Mouse (Mus musculus): ENCODE measurements at regions not wholly inside any gene's neighbourhood (a gene's known extent, or its start where the extent isn't known, plus 50 kb on each side); places are given as distances from the start of the nearest gene placed in this dataset.

DNA sequence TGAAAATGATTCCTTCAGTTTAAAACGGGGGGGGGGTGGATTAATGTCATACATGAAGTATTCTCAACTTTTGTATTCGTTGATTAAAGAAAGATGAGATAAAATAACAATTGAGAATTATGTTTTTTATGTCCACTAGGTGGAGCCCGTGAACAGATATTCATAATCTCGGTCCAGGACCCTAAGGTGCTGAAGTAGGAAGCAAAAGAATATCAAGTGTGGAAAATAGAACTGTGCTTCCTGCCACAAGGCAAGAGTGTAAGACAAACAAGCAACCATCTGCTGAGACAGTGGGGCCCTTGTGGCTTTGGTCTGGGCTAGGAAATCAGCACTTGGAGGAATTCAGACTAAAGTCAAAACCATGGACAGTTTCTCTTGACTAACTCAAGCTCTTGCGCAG is 50.9 kb upstream of the Kap start:
- no peaks in the 10 kb centered on the region for H3K9me3 ChIP-seq (ENCODE audit: control insufficient read depth, low read length)
- no peak overlapping the region for H3K4me3 ChIP-seq (ENCODE audit: low read depth, low read length)
- H3K4me1 ChIP-seq (replicated peaks; ENCODE audit: control insufficient read depth, insufficient read depth, low read length), result no peaks in the 10 kb centered on the region
- no peaks in the 10 kb centered on the region for H3K27me3 ChIP-seq (replicated peaks; ENCODE audit: control insufficient read depth, insufficient read depth, low read length)
- H3K27ac ChIP-seq (ENCODE audit: low read depth, low read length), result no peak overlapping the region
- DNase-seq (ENCODE audit: low spot score) (no peak), ATAC-seq (replicated peaks; ENCODE audit: low FRiP score) (no peak)
- no peak overlapping the region for H3K9ac ChIP-seq (ENCODE audit: low read depth, low read length)
- WGBS, result 30% methylated on average over 5 of the region's 5 CpGs
- H3K36me3 ChIP-seq (ENCODE audit: control insufficient read depth, insufficient read depth, low read length), result no peaks in the 10 kb centered on the region
- no peak overlapping the region for H3K4me2 ChIP-seq

DNA sequence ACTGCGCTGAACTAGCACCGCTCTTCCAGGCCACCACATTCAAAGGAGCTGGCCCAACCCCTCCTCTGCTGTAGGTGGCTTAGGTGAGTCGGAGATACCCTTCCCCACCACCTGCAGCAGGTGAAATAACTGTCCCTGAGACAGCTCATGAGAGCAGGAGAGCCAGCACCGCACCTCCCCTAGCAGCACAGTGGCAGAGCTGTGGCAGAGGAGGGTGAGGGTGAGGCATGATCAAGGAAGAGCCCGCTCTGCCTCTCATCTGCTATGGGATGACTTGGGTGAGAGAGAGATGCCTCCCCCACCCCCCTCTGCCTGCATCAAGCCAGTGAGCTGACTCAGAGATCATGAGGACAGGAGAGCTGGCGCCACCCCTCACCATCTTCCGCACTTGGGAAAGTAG is 81.1 kb upstream of the Kap start:
- DNase-seq (ENCODE audit: low spot score) (no peak), ATAC-seq (replicated peaks; ENCODE audit: low FRiP score) (no peak)
- Histone ChIP-seq H3K4me1 (replicated peaks; ENCODE audit: control insufficient read depth, insufficient read depth, low read length) (no peaks in the 10 kb centered on the region), H3K9me3 (ENCODE audit: control insufficient read depth, low read length) (no peaks in the 10 kb centered on the region), H3K4me2 (no peak overlapping the region), H3K9ac (ENCODE audit: low read depth, low read length) (no peak overlapping the region), H3K27me3 (replicated peaks; ENCODE audit: control insufficient read depth, insufficient read depth, low read length) (no peaks in the 10 kb centered on the region), H3K4me3 (ENCODE audit: low read depth, low read length) (no peak overlapping the region), H3K36me3 (ENCODE audit: control insufficient read depth, insufficient read depth, low read length) (no peaks in the 10 kb centered on the region), H3K27ac (ENCODE audit: low read depth, low read length) (no peak overlapping the region)
- WGBS, result 86% methylated on average over 7 of the region's 7 CpGs

DNA sequence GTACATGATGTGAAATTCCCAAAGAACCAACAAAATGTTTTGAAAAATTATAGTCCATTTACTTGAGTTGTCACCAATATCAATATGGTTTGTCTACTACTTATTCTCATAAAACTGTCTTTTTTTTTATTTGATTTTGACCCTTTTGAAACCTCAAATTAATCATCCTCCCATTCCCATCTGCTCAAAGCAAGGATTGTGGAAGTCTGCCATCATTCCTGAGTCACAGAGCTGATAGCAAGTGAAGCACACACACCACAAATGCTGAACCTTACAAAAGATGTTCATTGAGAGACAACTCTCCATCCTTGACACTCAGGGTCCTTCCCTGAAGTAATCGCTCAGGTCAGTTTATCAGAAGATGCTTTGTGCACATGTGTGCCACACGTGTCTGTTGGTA is 82.1 kb upstream of the Kap start:
- ATAC-seq (replicated peaks; ENCODE audit: low FRiP score) (no peak), DNase-seq (ENCODE audit: low spot score) (no peak)
- Histone ChIP-seq H3K27ac (ENCODE audit: low read depth, low read length) (no peak overlapping the region), H3K27me3 (replicated peaks; ENCODE audit: control insufficient read depth, insufficient read depth, low read length) (no peaks in the 10 kb centered on the region), H3K36me3 (ENCODE audit: control insufficient read depth, insufficient read depth, low read length) (no peaks in the 10 kb centered on the region), H3K9ac (ENCODE audit: low read depth, low read length) (no peak overlapping the region), H3K4me1 (replicated peaks; ENCODE audit: control insufficient read depth, insufficient read depth, low read length) (no peaks in the 10 kb centered on the region), H3K4me2 (no peak overlapping the region), H3K4me3 (ENCODE audit: low read depth, low read length) (no peak overlapping the region), H3K9me3 (ENCODE audit: control insufficient read depth, low read length) (no peaks in the 10 kb centered on the region)
- 89% methylated on average over 2 of the region's 2 CpGs for WGBS

DNA sequence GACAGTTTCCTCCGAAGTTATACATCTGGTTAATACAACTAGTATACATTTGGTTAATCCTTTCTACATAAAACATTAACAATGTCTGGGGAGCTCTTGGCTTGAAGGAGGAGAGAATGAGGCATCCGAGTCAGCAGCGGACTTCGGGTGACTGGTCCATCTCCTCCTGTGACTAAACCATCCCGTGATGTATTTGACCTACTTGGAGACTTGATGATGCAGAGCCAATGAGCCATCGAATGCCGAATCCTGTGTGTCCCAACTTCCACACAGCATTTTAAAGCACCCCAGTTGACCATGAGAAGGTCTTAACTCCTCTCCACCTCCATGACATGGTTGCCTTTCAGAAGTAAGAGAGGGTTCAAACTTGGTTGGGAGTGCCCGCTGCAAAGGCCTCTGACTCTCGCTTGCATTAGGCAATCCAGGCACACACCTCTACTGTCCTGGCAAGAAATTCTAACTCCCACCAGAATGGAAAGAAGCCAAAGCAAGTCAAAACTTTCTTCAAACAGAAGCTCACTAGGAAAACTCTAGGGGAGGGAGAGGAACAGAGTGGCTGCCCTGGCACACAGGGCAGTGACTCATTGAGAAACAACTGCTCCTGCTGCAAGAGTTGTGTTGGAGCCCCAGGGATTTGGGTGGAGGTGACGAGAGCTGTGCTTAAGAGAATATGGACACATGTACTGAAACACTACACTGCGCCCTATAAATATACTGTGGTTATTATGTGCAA is 75.4 kb upstream of the Etv6 start:
- WGBS, result 80% methylated on average over 11 of the region's 11 CpGs
- no peak for DNase-seq (ENCODE audit: low spot score)
- H3K4me2 ChIP-seq, result no peak overlapping the region
- no peak overlapping the region for H3K9ac ChIP-seq (ENCODE audit: low read depth, low read length)
- ATAC-seq (replicated peaks; ENCODE audit: low FRiP score), result no peak
- H3K27me3 ChIP-seq (replicated peaks; ENCODE audit: control insufficient read depth, insufficient read depth, low read length), result no peaks in the 10 kb centered on the region
- H3K36me3 ChIP-seq (ENCODE audit: control insufficient read depth, insufficient read depth, low read length), result no peaks in the 10 kb centered on the region
- H3K4me3 ChIP-seq (ENCODE audit: low read depth, low read length), result no peak overlapping the region
- no peaks in the 10 kb centered on the region for H3K4me1 ChIP-seq (replicated peaks; ENCODE audit: control insufficient read depth, insufficient read depth, low read length)
- H3K9me3 ChIP-seq (ENCODE audit: control insufficient read depth, low read length), result no peaks in the 10 kb centered on the region
- H3K27ac ChIP-seq (ENCODE audit: low read depth, low read length), result no peak overlapping the region

DNA sequence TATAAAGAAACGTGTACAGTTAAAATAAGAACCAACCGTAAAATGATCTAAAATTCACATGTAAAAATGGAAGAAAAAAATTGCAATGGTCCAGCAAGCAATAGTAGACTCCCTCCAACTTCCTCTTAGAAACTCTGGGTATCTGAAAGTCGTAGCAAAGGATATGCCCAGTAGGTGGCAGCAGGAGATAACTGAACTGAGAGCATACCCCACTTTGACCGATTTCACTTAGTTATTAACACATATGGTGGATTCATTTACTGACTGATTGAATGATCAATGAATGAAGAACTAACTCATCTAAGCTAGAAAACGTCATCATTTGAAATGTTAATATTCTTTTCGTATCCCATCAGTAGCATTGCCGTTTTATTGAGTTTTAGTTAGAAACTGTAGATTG is 74.8 kb upstream of the Etv6 start:
- Histone ChIP-seq H3K27ac (ENCODE audit: low read depth, low read length) (no peak overlapping the region), H3K4me3 (ENCODE audit: low read depth, low read length) (no peak overlapping the region), H3K4me1 (replicated peaks; ENCODE audit: control insufficient read depth, insufficient read depth, low read length) (no peaks in the 10 kb centered on the region), H3K9ac (ENCODE audit: low read depth, low read length) (no peak overlapping the region), H3K27me3 (replicated peaks; ENCODE audit: control insufficient read depth, insufficient read depth, low read length) (no peaks in the 10 kb centered on the region), H3K9me3 (ENCODE audit: control insufficient read depth, low read length) (no peaks in the 10 kb centered on the region), H3K36me3 (ENCODE audit: control insufficient read depth, insufficient read depth, low read length) (no peaks in the 10 kb centered on the region), H3K4me2 (no peak overlapping the region)
- DNase-seq (ENCODE audit: low spot score) (no peak), ATAC-seq (replicated peaks; ENCODE audit: low FRiP score) (no peak; the same call in 1 of the 2 replicates)
- WGBS, result 23% methylated on average over 7 of the region's 7 CpGs

DNA sequence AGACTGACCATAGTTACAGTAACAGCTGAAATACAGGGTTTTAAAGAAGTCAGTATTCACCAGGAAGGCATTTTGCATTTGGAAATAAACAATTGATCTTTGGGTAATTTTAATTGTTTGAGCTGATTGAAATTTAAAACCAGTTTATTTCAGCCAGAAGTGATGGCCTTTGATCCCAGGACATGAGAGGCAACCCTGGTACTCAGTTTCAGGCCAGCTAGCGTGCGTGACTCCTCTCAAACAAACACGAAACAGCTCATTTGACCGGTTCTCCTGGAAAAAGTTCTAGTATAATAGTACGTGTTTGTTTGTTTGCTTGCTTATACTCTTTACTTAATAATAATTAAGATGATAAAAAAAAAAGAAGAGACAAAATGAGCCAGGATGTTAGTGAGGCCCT is 72.9 kb upstream of the Etv6 start:
- Histone ChIP-seq H3K4me3 (ENCODE audit: low read depth, low read length) (no peak overlapping the region), H3K27ac (ENCODE audit: low read depth, low read length) (no peak overlapping the region), H3K27me3 (replicated peaks; ENCODE audit: control insufficient read depth, insufficient read depth, low read length) (no peaks in the 10 kb centered on the region), H3K9ac (ENCODE audit: low read depth, low read length) (no peak overlapping the region), H3K36me3 (ENCODE audit: control insufficient read depth, insufficient read depth, low read length) (no peaks in the 10 kb centered on the region), H3K4me2 (no peak overlapping the region), H3K9me3 (ENCODE audit: control insufficient read depth, low read length) (no peaks in the 10 kb centered on the region), H3K4me1 (replicated peaks; ENCODE audit: control insufficient read depth, insufficient read depth, low read length) (no peaks in the 10 kb centered on the region)
- no peak for ATAC-seq (replicated peaks; ENCODE audit: low FRiP score)
- no peak for DNase-seq (ENCODE audit: low spot score)
- 83% methylated on average over 5 of the region's 5 CpGs for WGBS

DNA sequence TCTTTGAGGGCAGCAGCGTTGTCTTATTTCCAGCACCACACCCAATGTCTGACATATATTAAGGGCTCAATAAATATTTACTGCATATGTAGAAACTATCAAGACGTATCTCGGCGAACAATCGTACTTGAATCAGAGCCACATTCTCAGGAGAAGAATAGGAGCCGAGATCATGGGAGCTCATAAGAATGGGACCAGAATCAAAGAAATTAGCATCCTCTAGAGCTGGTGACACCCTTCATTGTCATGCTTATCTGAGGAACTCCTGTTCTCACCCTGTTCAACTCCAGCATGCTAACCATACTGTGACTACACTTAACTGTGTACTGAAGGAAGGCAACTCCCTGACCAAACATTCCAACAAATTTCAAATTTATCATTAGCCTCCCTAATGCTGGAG is 72.2 kb upstream of the Etv6 start:
- 88% methylated on average over 6 of the region's 6 CpGs for WGBS

DNA sequence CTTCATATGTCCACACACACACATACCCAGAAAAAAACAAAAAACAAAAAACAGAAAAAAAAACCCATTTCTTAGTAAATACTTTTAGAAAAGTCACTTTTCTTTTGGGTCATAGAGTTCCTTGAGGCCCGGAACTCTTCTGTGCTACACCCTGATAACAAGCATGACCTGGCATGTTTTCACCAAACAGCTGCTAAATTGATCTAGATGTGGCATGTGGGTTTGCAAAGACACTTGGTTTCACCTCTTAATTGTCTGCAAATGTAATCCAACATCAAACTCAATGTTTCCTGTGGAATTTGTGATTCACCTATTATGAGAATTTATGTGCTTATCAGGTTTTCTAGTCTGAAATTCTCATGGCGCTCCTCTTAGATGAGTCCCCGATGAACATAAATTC is 68.2 kb upstream of the Etv6 start:
- H3K4me1 ChIP-seq (replicated peaks; ENCODE audit: control insufficient read depth, insufficient read depth, low read length), result no peaks in the 10 kb centered on the region
- ATAC-seq (replicated peaks; ENCODE audit: low FRiP score) (no peak), DNase-seq (ENCODE audit: low spot score) (no peak)
- H3K27me3 ChIP-seq (replicated peaks; ENCODE audit: control insufficient read depth, insufficient read depth, low read length), result no peaks in the 10 kb centered on the region
- H3K36me3 ChIP-seq (ENCODE audit: control insufficient read depth, insufficient read depth, low read length), result no peaks in the 10 kb centered on the region
- no peaks in the 10 kb centered on the region for H3K9me3 ChIP-seq (ENCODE audit: control insufficient read depth, low read length)
- 77% methylated on average over 3 of the region's 3 CpGs for WGBS
- H3K9ac ChIP-seq (ENCODE audit: low read depth, low read length), result no peak overlapping the region
- H3K27ac ChIP-seq (ENCODE audit: low read depth, low read length), result no peak overlapping the region
- H3K4me3 ChIP-seq (ENCODE audit: low read depth, low read length), result no peak overlapping the region
- H3K4me2 ChIP-seq, result no peak overlapping the region

More for the DNA sequence above, 72.2 kb upstream of the Etv6 start:
- no peaks in the 10 kb centered on the region for H3K36me3 ChIP-seq (ENCODE audit: control insufficient read depth, insufficient read depth, low read length)
- DNase-seq (ENCODE audit: low spot score) (no peak), ATAC-seq (replicated peaks; ENCODE audit: low FRiP score) (no peak)
- H3K4me1 ChIP-seq (replicated peaks; ENCODE audit: control insufficient read depth, insufficient read depth, low read length), result no peaks in the 10 kb centered on the region
- H3K27ac ChIP-seq (ENCODE audit: low read depth, low read length), result no peak overlapping the region
- no peak overlapping the region for H3K9ac ChIP-seq (ENCODE audit: low read depth, low read length)
- no peak overlapping the region for H3K4me2 ChIP-seq
- no peak overlapping the region for H3K4me3 ChIP-seq (ENCODE audit: low read depth, low read length)
- H3K27me3 ChIP-seq (replicated peaks; ENCODE audit: control insufficient read depth, insufficient read depth, low read length), result no peaks in the 10 kb centered on the region
- no peaks in the 10 kb centered on the region for H3K9me3 ChIP-seq (ENCODE audit: control insufficient read depth, low read length)

DNA sequence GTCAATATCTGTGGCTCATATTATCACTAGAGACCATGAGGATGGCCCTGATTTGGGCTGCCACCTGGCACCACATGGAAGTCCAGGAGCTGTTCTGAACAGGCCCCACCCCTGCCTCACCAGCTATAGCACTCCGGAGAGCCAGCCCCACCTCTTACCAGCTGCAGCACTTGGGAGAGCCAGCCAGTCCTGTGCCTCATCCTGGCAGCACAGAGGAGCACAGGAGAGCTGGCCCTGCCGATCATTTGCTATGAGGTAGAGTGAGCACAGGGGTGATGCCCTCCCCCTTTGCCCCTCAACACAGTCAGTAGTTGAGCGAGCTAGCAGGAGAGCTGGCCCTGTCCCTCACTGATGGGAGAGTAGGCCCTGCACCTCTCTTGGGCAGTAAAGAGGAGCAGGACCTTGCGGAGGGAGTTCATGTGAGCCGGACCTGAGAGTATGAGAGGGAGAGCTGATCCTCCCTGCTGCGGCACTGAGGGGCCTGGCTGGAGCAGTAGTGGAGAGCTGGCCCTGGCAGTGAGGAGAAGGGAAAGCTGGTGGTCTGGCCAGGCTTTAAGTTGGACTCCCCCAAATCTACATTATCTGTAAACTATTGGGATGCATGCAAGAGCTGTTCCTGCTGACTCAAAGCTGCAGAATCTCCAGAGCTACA is 63.3 kb upstream of the Etv6 start:
- no peak overlapping the region for H3K4me2 ChIP-seq
- DNase-seq (ENCODE audit: low spot score) (no peak), ATAC-seq (replicated peaks; ENCODE audit: low FRiP score) (no peak)
- H3K27ac ChIP-seq (ENCODE audit: low read depth, low read length), result no peak overlapping the region
- no peak overlapping the region for H3K9ac ChIP-seq (ENCODE audit: low read depth, low read length)
- no peaks in the 10 kb centered on the region for H3K27me3 ChIP-seq (replicated peaks; ENCODE audit: control insufficient read depth, insufficient read depth, low read length)
- no peaks in the 10 kb centered on the region for H3K9me3 ChIP-seq (ENCODE audit: control insufficient read depth, low read length)
- no peaks in the 10 kb centered on the region for H3K4me1 ChIP-seq (replicated peaks; ENCODE audit: control insufficient read depth, insufficient read depth, low read length)
- H3K4me3 ChIP-seq (ENCODE audit: low read depth, low read length), result no peak overlapping the region
- 83% methylated on average over 6 of the region's 6 CpGs for WGBS
- H3K36me3 ChIP-seq (ENCODE audit: control insufficient read depth, insufficient read depth, low read length), result no peaks in the 10 kb centered on the region

All from liver, embryonic 11.5 days (tissue).